Mouse (Mus musculus) bone marrow, adult 2 months (tissue): ENCODE data around the gene Cipc.

Experiments
- CTCF ChIP-seq: fragments of 200-500 bp; IDR thresholded peaks from 2 replicates; pipeline ENCODE4 v1.5.1; 2011; ENCODE audit warnings: low read length, control low read depth; ENCODE audit not compliant: control insufficient read depth, insufficient read depth
- POLR2A ChIP-seq: fragments of 200-500 bp; IDR thresholded peaks from 2 replicates; pipeline ENCODE4 v1.6.1; 2011; ENCODE audit warnings: low read depth, mild to moderate bottlenecking, control low read depth, low read length, borderline replicate concordance; ENCODE audit not compliant: control insufficient read depth

DNA sequence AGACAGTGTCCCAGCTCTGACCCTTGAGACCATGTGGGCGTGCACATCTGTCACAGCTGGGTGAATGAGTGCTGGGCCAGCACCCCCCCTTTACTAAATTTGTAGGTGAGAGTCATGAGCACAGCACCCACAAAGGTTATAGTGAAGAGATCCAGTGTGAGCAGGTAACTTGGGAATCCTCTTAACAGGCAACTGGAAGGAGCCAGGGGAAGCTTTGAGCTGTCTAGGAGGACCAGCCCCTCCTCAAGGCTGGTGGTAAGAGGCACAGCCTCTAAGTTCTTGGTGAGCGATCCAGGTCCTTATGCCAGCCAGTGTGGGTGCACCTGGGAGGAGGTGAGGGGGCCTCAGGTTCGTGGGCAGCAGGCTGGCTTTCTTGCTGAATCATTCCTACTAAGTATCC, 56.8 kb downstream of the Cipc start:
- TF ChIP-seq POLR2A (no peak), CTCF (no peak)
